Mouse (Mus musculus) right cerebral cortex, adult 18-20 months (tissue): ENCODE data around the gene Postn.
A peak's percentile ranks its signal among the peaks of the same experiment; 100 is the strongest.

Experiments
- DNase-seq: peaks from one replicate; pipeline ENCODE4 v3.0.0; 2022; ENCODE audit warnings: mixed read lengths

Gene Postn

GRCm38 (mm10) chr3:54420189-54420928 lies 59.5 kb downstream of the Postn start:
- DNase-seq: no peak

DNA sequence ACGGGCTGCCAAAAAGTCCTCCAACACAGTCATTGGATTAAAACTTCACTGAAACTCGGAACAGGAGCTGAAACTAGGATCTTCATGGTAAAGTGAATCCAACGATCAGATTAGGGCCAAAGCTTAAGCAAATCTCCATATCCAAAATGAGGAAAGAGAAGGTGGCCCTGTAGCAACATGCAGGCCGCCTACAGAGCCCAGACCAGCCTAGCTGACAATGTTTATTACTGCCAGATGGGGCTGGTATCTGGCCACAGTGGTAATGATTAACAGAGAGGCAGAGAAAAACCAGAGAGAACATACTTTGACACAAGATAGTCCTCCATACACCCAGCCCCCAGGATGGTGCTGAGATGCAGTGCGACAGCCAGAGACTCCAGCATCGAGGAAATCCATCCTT lies 60.1 kb downstream of the Postn start:
- DNase-seq: no peak

DNA sequence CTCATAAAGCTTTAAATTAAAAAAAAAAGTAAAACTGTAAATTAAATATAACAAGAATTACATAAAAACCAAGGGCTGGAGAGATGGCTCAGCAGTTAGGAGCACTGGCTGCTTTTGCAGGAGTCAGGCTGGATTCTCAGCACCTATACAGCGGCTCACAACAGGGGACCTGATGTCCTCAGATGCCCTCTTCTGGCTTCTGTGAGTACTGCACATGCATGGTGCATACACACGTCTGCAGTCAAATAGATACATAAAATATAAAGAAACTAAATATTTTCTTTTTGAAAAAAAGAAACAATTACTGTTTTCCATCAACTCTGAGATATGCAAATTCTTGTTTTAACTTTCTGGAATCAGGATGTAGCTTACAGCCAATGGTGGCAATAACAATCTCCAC lies 60.8 kb downstream of the Postn start:
- no peak for DNase-seq

GRCm38 (mm10) chr3:54424146-54424545 lies 63.2 kb downstream of the Postn start:
- DNase-seq: peak; percentile 6

DNA sequence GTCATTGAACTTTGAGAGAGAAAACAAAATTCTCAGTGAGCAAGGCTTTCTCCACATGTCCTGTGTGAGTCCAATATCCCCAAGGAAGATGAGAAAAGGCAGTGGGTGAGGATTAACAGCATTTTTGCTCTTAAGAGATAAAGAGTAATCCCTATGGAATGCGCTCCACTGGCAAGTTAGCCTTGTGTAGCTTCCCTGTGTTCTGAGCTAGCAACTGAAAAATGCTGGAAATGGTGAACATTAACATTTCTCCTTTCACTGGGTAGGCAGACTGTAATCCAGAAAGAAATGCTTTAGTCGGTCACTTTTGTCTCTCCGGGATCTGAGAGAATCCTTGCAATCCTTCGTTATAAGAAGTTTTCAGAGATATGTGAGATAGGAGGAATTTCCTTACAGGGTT lies 70.8 kb downstream of the Postn start:
- DNase-seq: no peak

DNA sequence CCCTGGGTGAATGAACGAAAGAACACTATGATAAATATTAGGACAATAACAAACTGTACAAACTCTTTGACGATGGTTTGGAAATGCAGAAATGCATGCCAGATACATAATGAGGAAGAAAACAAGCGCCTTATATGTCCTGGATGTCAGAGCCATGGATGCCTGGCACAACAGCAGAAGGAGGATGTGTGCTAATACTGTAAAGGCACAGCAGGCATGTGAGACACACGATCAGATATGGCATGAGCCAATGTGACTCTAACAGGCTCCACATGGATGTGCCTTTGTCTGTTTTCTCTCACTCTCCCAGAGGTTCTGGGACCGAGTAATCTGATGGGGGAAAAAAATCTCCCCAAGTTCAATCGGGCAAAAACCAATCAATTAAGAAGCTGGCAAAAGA lies 71.3 kb downstream of the Postn start:
- DNase-seq: no peak

DNA sequence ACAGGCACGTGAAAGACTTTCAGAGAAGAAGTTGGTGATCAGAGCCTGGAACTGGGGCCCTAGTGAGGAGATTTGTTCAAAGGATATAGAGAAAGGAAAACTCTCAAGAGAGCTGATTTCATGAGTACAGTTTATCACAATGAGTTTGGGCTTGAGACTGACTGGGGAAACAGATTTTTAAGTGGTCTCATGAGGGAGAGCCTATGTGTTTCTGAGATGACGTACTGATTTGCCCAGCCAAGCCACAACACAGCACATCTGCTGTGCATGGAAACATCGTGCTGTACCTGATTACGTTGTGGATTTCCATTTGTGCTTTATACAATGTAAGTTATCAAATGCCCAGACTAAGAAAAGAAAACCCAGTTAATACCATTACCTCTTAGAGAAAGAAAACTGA lies 71.7 kb downstream of the Postn start:
- DNase-seq: no peak

GRCm38 (mm10) chr3:54434571-54434970 lies 73.7 kb downstream of the Postn start:
- DNase-seq: no peak

DNA sequence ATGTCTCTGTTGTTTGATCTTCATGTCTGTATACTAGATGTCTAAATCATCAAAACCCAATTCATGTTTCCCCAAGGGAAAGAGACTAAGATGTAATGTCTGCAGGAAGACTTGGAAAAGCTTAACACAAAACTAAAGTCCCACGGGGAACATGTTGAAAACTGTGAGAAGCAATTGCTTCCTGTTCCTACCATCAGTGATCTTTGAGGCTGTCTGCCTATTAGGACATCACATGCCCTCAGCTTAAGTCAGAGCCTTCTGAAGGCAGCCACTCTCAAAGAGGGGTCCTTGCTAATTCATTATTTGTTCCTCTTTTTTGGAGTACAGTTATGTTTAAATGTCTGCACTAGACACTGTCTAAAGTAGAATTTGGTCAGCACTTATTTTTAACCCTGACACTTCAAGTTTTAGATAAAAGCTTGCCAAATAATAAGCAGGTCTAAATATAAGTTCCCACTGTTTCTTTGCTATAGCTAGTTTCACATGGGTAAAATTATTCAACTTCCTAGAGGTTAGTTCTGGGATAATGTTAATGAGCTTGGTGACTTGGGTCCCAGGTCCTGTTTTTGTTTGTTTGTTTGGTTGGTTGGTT lies 75.6 kb downstream of the Postn start:
- DNase-seq: no peak
